Mouse (Mus musculus): ENCODE measurements around the gene Spock1. TPM values are rescaled to one million over a fixed set of nuclear protein-coding genes. Genes with fewer than 3 reads are reported as not detected.

Spock1 gene
- polyA plus RNA-seq, 1 experiment from 2014 or later, result not detected

DNA sequence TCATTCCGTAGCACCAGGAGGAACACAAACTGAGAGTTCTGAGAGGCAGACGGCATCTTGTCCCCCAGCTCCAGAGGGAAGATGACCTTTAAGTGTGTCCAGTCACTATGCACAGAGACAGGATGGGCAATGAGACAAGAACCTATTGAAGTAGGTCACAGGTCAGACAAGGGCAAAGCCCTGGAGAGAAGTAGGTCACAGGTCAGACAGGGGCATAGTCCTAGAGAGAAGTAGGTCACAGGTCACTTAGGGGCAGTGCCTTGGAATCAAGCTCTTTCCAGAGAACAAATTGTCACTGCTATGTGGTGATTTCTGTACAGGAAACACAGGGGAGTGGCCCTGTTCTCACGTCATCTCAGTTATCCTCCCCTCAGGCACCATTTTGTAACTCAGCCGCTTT lies 334.6 kb downstream of the Spock1 start:
- H3K27ac ChIP-seq, result no peak overlapping the region
- H3K4me3 ChIP-seq (ENCODE audit: inconsistent target), result no peak overlapping the region
- no peaks in the 10 kb centered on the region for H3K36me3 ChIP-seq (ENCODE audit: inconsistent target)
- WGBS (ENCODE audit: missing documents), result 83% methylated on average over 4 of the region's 4 CpGs
- no peaks in the 10 kb centered on the region for H3K79me2 ChIP-seq (ENCODE audit: inconsistent target)

DNA sequence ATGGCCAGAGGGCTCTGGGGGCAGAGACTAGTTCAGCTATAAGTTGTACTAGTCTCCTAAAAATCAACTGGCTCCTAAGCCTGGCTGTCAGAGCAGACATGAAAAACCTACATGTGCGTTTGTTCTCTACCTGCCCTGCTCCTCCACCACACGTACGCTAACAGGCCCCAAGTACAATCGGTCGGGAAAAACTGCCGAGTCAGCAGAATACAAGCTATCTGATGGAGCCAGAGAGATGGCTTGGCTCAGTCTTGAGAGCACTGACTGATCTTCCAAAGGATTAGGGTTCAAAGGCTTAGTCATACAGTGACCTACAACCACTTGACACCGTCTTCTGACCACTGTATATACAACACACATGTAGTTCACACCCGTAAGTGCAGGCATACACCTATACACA lies 339.7 kb downstream of the Spock1 start:
- 93% methylated on average over 8 of the region's 8 CpGs for WGBS (ENCODE audit: missing documents)
- Histone ChIP-seq H3K79me2 (ENCODE audit: inconsistent target) (no peaks in the 10 kb centered on the region), H3K27ac (no peak overlapping the region), H3K4me3 (ENCODE audit: inconsistent target) (no peak overlapping the region), H3K36me3 (ENCODE audit: inconsistent target) (no peaks in the 10 kb centered on the region)

DNA sequence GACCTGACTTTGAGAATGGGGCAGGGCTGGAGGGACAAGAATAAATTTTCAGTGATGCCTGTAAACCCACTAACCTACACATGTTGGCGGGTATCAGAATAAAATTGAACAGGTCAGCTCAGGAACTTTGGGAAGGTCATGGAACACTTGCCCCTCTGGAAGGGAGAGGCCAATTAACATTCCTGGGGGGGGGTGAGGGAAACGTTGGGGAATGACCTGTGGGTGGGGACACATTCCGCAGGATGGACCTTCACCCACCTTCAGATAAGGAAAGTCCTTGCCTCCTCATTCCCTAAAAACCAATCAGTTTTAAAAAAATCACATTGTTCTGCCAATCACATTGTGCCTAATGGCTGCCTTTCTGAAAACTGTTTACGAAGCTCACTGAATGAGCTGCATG lies 352.9 kb downstream of the Spock1 start:
- Histone ChIP-seq H3K36me3 (ENCODE audit: inconsistent target) (no peaks in the 10 kb centered on the region), H3K27ac (no peak overlapping the region), H3K79me2 (ENCODE audit: inconsistent target) (no peaks in the 10 kb centered on the region), H3K4me3 (ENCODE audit: inconsistent target) (no peak overlapping the region)
- 75% methylated on average over 4 of the region's 4 CpGs for WGBS (ENCODE audit: missing documents)

DNA sequence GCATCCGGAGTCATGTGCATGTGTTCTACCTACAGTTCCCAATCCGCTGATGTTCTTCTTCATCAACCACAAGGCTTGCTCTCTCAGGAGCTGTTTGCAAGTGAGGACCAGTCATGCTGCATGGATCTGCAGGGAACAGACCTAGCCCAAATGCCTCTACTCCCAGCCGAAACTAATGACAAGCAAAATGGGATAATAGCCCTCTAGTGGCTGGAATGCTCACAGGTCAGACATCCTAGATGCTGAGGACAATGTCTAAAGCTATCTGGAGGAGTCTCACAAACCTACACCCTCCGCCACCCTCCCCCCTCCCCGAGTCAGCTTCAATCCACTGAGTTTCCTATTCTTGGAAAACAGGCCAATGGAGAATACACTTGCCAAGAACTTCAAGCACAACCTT lies 358.4 kb downstream of the Spock1 start:
- H3K36me3 ChIP-seq (ENCODE audit: inconsistent target), result no peaks in the 10 kb centered on the region
- WGBS (ENCODE audit: missing documents), result 44% methylated on average over 4 of the region's 5 CpGs

DNA sequence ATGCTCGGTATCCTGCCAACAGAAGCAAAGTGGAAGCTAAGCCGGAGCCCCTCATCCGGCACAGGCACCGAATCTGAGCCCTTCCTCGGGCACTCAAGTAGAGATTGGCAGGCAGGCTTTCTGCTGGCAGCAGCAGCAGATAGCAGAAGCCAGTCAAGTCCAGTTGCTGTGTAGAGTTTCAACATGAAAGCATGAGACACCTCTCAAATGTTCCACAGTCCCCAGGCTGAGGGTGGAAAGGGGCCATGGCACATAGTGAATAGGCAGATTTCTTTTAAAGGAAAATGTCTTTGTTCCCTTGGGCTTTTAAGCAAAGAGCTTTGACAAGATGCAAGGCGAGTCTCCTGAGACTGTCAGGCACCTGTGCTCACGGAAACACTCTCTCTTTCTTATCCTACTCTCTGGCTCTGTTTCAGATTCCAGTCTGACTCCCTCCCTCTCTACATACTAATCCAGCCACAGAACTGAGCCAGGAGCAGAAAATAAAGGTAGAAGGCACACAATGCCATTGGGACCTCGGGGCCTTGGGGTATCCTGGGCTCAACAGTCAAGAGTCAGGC lies 371.1 kb downstream of the Spock1 start:
- Histone ChIP-seq H3K36me3 (ENCODE audit: inconsistent target) (no peaks in the 10 kb centered on the region), H3K79me2 (ENCODE audit: inconsistent target) (no peaks in the 10 kb centered on the region), H3K4me3 (ENCODE audit: inconsistent target) (no peak overlapping the region), H3K27ac (no peak overlapping the region)
- WGBS (ENCODE audit: missing documents), result 76% methylated on average over 8 of the region's 8 CpGs

More for the DNA sequence above, 358.4 kb downstream of the Spock1 start:
- Histone ChIP-seq H3K79me2 (ENCODE audit: inconsistent target) (no peaks in the 10 kb centered on the region), H3K4me3 (ENCODE audit: inconsistent target) (no peak overlapping the region), H3K27ac (no peak overlapping the region)

DNA sequence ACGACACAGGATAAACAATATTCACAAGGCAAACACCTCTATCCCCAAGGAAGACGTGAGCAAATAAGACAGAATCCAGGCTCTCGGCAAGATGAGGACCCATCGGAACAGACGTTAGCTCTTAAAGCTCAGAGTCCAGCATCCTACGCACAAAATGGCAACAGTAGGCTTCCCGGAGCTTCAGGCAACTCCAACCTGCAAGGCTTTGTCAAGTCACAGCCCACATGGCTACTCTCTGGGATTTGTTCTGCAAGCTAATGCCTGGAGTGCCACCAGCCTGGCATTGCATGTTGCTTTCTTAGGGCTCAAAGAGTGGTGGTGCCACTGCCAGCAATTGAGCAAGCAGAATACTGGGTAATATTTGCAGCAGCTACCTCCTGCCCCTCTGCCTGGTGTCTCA lies 373.8 kb downstream of the Spock1 start:
- Histone ChIP-seq H3K36me3 (ENCODE audit: inconsistent target) (no peaks in the 10 kb centered on the region), H3K4me3 (ENCODE audit: inconsistent target) (no peak overlapping the region), H3K79me2 (ENCODE audit: inconsistent target) (no peaks in the 10 kb centered on the region), H3K27ac (no peak overlapping the region)
- WGBS (ENCODE audit: missing documents), result 92% methylated on average over 7 of the region's 7 CpGs

DNA sequence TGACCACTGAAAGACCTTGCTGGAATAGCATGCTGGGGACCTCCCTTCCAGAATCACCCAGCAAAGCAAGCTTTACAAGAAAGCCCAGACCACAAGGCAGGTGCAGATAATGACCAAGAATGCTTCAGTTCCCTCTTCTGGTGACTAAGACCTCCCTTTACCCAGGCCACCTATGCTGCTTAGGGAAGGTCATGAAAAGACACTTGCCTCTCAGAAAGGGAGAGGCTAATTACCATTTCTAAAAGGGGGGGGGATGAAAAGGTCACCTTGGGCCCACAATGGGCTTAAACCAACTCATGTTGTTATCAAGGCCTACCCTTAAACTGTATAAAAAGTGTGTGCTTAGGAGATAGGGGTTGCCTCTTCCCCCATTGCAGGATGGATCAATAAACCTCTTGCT lies 382.2 kb downstream of the Spock1 start:
- H3K4me3 ChIP-seq (ENCODE audit: inconsistent target), result no peak overlapping the region
- no peaks in the 10 kb centered on the region for H3K36me3 ChIP-seq (ENCODE audit: inconsistent target)
- no peak overlapping the region for H3K27ac ChIP-seq
- no peaks in the 10 kb centered on the region for H3K79me2 ChIP-seq (ENCODE audit: inconsistent target)

DNA sequence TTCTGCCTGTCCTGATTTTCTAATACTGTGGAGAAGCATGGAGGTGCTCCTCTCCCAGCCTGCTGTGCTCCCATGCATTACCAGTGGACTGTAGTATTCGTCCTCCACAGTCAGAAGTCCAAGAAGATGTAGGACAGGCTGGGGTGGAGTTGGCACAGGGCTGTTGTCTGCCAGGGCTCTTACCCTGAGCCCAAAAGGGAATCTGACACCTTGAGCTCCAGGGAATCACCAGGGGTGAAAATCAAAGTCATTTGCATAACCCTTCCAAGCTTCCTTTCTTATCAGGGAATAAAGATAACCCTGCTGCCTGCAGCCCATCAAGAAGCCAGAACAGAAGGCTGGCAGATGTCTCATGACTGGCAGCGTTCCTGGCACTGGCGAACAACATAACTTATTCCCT lies 383.6 kb downstream of the Spock1 start:
- Histone ChIP-seq H3K36me3 (ENCODE audit: inconsistent target) (no peaks in the 10 kb centered on the region), H3K27ac (no peak overlapping the region), H3K79me2 (ENCODE audit: inconsistent target) (no peaks in the 10 kb centered on the region), H3K4me3 (ENCODE audit: inconsistent target) (no peak overlapping the region)
- 67% methylated on average over 3 of the region's 3 CpGs for WGBS (ENCODE audit: missing documents)

DNA sequence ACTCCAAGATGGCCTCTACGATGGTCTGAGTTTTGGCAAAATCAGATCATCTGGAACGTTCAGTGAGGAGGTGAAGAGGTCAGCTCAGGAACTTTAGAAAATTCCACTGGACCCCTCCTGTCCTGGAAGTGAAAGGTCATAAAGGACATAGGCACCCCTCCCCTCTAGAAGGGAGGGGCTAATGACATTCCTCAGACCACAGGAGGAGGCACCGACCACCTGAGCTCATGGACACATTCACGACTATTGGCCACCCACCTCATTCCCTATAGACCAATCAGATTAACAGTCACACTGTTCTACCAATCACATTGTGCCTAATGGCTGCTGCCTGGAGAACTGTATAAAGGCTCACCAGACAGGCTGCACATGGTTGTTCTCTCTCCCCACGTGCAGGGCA lies 384.8 kb downstream of the Spock1 start:
- WGBS (ENCODE audit: missing documents), result 84% methylated on average over 5 of the region's 5 CpGs
- H3K36me3 ChIP-seq (ENCODE audit: inconsistent target), result no peaks in the 10 kb centered on the region
- no peak overlapping the region for H3K4me3 ChIP-seq (ENCODE audit: inconsistent target)
- no peak overlapping the region for H3K27ac ChIP-seq
- H3K79me2 ChIP-seq (ENCODE audit: inconsistent target), result no peaks in the 10 kb centered on the region

DNA sequence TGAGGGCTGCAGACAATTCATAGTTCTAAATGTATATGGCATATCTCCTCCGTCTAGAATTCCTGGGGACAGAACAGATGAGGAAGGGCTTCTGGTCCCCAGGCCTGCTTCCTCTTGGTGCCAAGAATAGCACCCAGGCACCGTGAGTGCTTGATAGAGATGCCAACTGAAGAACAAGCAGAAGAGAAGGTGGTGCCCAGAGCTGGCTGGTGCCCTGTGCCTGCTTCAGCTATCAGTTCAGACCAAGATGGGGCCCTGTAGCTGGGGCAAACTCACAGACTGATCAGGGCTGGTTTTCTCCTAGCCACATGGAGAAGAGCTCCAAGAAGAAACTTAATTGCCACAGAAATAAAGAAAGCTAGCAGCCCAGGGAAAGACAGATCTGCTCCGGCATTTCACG lies 385.8 kb downstream of the Spock1 start:
- Histone ChIP-seq H3K4me3 (ENCODE audit: inconsistent target) (no peak overlapping the region), H3K27ac (no peak overlapping the region), H3K79me2 (ENCODE audit: inconsistent target) (no peaks in the 10 kb centered on the region), H3K36me3 (ENCODE audit: inconsistent target) (no peaks in the 10 kb centered on the region)
- 63% methylated on average over 4 of the region's 4 CpGs for WGBS (ENCODE audit: missing documents)

DNA sequence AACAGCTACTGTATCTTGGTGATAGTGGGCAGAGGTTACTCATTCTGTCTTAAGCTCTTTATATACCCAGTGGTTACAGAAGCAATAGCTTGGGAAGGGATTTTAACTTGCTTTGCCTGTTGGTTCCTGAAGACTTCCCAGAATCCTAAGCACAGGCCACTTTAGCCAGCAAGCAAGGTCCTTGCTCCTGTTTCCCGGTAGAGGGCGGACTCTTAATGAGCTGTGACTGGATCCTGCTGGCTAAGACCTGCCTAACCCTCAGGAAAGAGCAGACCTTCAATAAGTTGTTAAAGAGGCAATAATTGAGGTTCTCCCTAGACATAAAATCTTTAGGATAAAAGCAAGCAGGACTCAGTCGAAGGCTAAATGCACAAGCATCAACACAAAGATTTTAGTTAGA lies 387.0 kb downstream of the Spock1 start:
- WGBS (ENCODE audit: missing documents), result 21% methylated on average over 3 of the region's 3 CpGs
- no peaks in the 10 kb centered on the region for H3K36me3 ChIP-seq (ENCODE audit: inconsistent target)
- H3K79me2 ChIP-seq (ENCODE audit: inconsistent target), result no peaks in the 10 kb centered on the region
- no peak overlapping the region for H3K27ac ChIP-seq
- H3K4me3 ChIP-seq (ENCODE audit: inconsistent target), result no peak overlapping the region

DNA sequence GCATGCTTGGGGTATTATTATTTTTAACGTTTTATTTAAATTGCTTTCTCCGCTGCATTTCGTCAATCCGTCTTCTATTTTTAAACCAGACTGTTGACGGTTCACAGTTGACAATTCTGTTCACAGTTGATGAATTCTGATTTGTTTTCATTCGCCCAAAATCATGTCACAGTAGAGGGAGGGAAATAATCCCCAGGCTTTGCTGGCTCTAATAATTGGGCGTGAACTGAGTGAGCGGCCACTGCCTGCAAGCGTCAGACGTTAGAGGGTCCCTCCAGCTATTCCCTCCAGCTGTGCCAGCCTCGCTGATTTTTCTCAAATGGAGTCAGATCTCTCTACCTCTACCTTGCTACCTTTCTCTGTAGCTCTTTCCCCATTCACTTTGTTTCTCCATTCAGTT lies 388.3 kb downstream of the Spock1 start:
- WGBS (ENCODE audit: missing documents), result 85% methylated on average over 11 of the region's 11 CpGs
- no peak overlapping the region for H3K4me3 ChIP-seq (ENCODE audit: inconsistent target)
- H3K36me3 ChIP-seq (ENCODE audit: inconsistent target), result no peaks in the 10 kb centered on the region
- no peaks in the 10 kb centered on the region for H3K79me2 ChIP-seq (ENCODE audit: inconsistent target)
- H3K27ac ChIP-seq, result no peak overlapping the region

DNA sequence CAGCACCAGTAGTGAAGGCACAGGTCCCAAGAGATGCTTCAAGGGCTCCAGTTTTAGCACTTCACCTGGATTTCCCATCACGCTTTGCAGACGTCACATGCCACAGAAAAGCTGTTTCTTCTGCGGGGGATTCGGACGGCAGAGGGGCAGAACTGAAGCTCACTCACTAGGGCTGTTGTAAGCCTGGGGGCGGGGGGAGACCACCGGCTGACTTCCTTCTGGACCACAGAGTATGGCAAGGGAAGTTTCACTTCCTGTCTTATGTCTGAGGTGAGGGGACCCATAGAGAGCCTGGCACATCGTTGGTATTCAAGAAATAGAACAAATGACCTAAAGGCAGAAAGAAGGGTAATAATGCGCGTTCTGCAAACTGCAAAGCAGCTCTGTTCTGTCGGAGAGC lies 392.4 kb downstream of the Spock1 start:
- no peak overlapping the region for H3K4me3 ChIP-seq (ENCODE audit: inconsistent target)
- no peaks in the 10 kb centered on the region for H3K36me3 ChIP-seq (ENCODE audit: inconsistent target)
- no peak overlapping the region for H3K27ac ChIP-seq
- no peaks in the 10 kb centered on the region for H3K79me2 ChIP-seq (ENCODE audit: inconsistent target)
- 16% methylated on average over 11 of the region's 11 CpGs for WGBS (ENCODE audit: missing documents)

DNA sequence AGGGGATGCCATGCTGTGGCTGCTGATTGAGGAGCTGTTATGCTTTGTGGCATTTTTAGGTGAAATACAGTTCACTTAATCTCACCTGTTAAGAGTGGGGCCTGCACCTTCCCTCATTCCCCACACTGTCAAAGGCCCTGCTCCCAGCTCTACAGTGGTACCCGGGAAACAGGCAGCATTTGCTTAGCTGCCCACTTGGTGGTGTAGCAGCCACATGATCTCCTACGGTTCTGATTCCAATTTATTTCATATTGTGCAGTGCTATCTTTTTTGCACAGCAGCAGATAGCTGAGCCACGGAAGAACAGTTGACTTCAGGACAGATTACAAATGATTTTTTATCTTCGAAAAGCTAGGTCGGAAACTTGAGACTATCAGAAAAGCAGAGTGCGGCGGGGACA lies 406.6 kb downstream of the Spock1 start:
- Histone ChIP-seq H3K27ac (no peak overlapping the region), H3K79me2 (ENCODE audit: inconsistent target) (no peaks in the 10 kb centered on the region), H3K4me3 (ENCODE audit: inconsistent target) (no peak overlapping the region), H3K36me3 (ENCODE audit: inconsistent target) (no peaks in the 10 kb centered on the region)
- 87% methylated on average over 7 of the region's 7 CpGs for WGBS (ENCODE audit: missing documents)

DNA sequence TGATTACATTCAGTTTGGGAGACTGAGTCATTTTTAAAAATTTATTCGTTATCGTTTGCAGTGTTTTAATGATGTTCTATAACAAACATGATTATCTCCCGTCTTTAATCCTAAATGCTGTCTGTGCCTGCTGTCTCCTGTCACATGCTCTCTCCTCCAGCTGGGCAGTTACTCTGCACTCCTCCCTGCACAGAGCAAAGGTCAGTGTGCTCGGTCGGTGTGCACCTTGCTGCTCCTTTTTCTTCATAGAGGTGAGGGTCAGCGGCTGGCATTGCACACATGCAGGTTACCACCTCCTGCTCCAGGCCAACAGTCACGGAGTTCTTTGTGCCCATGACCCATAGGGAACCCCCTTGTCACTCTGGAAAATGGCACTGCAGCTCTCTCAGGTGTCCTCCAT lies 411.4 kb downstream of the Spock1 start:
- Histone ChIP-seq H3K79me2 (ENCODE audit: inconsistent target) (no peaks in the 10 kb centered on the region), H3K4me3 (ENCODE audit: inconsistent target) (no peak overlapping the region), H3K27ac (no peak overlapping the region), H3K36me3 (ENCODE audit: inconsistent target) (no peaks in the 10 kb centered on the region)
- WGBS (ENCODE audit: missing documents), result 86% methylated on average over 7 of the region's 7 CpGs

DNA sequence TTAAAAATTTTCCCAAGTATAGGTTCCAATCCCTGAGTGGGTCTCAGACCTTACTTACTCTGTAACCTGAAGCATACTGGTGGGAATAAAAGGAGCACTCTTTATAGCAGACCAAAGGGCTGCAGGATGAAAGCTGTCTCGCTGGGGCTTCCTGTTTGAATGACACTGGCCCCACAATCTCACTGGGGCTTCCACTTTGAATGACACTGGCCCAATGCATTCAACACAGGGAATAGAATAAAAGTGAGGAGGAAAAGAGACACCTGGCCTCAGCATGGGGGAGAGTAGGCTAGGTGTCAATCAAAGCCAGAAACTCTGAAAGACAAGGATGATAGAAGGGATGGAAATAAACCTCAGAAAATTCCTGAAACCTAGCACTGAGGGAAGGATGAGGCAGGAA lies 413.3 kb downstream of the Spock1 start:
- Histone ChIP-seq H3K27ac (no peak overlapping the region), H3K36me3 (ENCODE audit: inconsistent target) (no peaks in the 10 kb centered on the region), H3K79me2 (ENCODE audit: inconsistent target) (no peaks in the 10 kb centered on the region), H3K4me3 (ENCODE audit: inconsistent target) (no peak overlapping the region)
- 44% methylated on average over 1 of the region's 1 CpGs for WGBS (ENCODE audit: missing documents)
